ENCODE assay signal across 8 mouse cellular contexts in genomic region chr3:88624324-88624723, GRCm38 (mm10). TPM values are rescaled to one million over a fixed set of nuclear protein-coding genes. Genes with fewer than 3 reads are reported as not detected.
A peak's percentile ranks its signal among the peaks of the same experiment; 100 is the strongest.
DNase-seq lines count a peak whose midpoint lies in the region; ATAC-seq and TF ChIP-seq lines count a peak whose summit lies in the region.

No protein-coding gene starts in this region.

- intact Hi-C loops in left cerebral cortex, postnatal 25 days (cut with DNase I), result no loop called here

- no peak for DNase-seq in lung, postnatal 0 days (ENCODE audit: low spot score)
- DNase-seq in lung, postnatal 10 days, result no peak
- DNase-seq in embryonic facial prominence, embryonic 10.5 days (ENCODE audit: low spot score), result no peak
- DNase-seq in thymus, postnatal 14 days, result no peak
- DNase-seq in left cerebral cortex, postnatal 25 days (ENCODE audit: low spot score in 2 of 2), result no peak
- DNase-seq in spleen, postnatal 14 days (ENCODE audit: low spot score in 2 of 2), result no peak

- no peaks in the 10 kb centered on the region; the same call in 1 of the 2 replicates for H3K36me3 ChIP-seq in lung, postnatal 0 days (ENCODE audit: insufficient read depth, low read length)
- H3K36me3 ChIP-seq in embryonic facial prominence, embryonic 10.5 days (replicated peaks), result peaks cover 54% of the 10 kb centered on the region
- H3K36me3 ChIP-seq in intestine, embryonic 15.5 days, result peaks cover 3% of the 10 kb centered on the region; the same call in 1 of the 2 replicates
- H3K36me3 ChIP-seq in neural tube, embryonic 13.5 days, result peaks cover 25% of the 10 kb centered on the region

- no peak for TF ChIP-seq EP300 in lung, postnatal 0 days (IDR thresholded peaks at IDR 0.05)

- 9% methylated on average over 3 of the region's 4 CpGs for WGBS in lung, postnatal 0 days
- WGBS in embryonic facial prominence, embryonic 10.5 days, result 44% methylated on average over 4 of the region's 4 CpGs
- WGBS in intestine, embryonic 15.5 days, result 16% methylated on average over 4 of the region's 4 CpGs
- WGBS in neural tube, embryonic 13.5 days, result 3% methylated on average over 4 of the region's 4 CpGs

- TF ChIP-seq CTCF in lung, postnatal 0 days (IDR thresholded peaks at IDR 0.05), result no peak

- no peaks in the 10 kb centered on the region for H3K27me3 ChIP-seq in lung, postnatal 0 days (replicated peaks; ENCODE audit: insufficient read depth, low read length)
- H3K27me3 ChIP-seq in embryonic facial prominence, embryonic 10.5 days (replicated peaks; ENCODE audit: low read depth, poor library complexity, severe bottlenecking), result 0 out of 2 replicates have a peak, but pooled peaks cover 4% of the 10 kb centered on the region
- H3K27me3 ChIP-seq in intestine, embryonic 15.5 days (replicated peaks), result no peaks in the 10 kb centered on the region
- no peaks in the 10 kb centered on the region for H3K27me3 ChIP-seq in neural tube, embryonic 13.5 days

- peaks cover 23% of the 10 kb centered on the region; the same call in 1 of the 2 replicates for H3K4me1 ChIP-seq in lung, postnatal 0 days (ENCODE audit: insufficient read depth, low read depth, low read length)
- H3K4me1 ChIP-seq in embryonic facial prominence, embryonic 10.5 days, result peaks cover 75% of the 10 kb centered on the region
- H3K4me1 ChIP-seq in intestine, embryonic 15.5 days (replicated peaks), result peaks cover 36% of the 10 kb centered on the region
- H3K4me1 ChIP-seq in neural tube, embryonic 13.5 days (replicated peaks), result peaks cover 71% of the 10 kb centered on the region

- H3K4me3 ChIP-seq in lung, postnatal 0 days (ENCODE audit: low read depth, low read length), result 0 out of 2 replicates have a peak overlapping the region, but pooled peaks have one; percentile 86
- peak overlapping the region; percentile 97 for H3K4me3 ChIP-seq in embryonic facial prominence, embryonic 10.5 days
- peak overlapping the region; percentile 93 for H3K4me3 ChIP-seq in intestine, embryonic 15.5 days (replicated peaks)
- H3K4me3 ChIP-seq in neural tube, embryonic 13.5 days, result peak overlapping the region; percentile 89

- no peak for ATAC-seq in lung, postnatal 0 days
- ATAC-seq in intestine, embryonic 15.5 days, result no peak
- peak; percentile 41 for ATAC-seq in neural tube, embryonic 13.5 days (ENCODE audit: low read depth)

- peak overlapping the region; percentile 97 for H3K27ac ChIP-seq in lung, postnatal 0 days (ENCODE audit: low read length)
- peak overlapping the region; percentile 99 for H3K27ac ChIP-seq in embryonic facial prominence, embryonic 10.5 days (replicated peaks)
- peak overlapping the region; percentile 95 for H3K27ac ChIP-seq in intestine, embryonic 15.5 days
- H3K27ac ChIP-seq in neural tube, embryonic 13.5 days (replicated peaks), result peak overlapping the region; percentile 97

- peak overlapping the region; percentile 80 for H3K4me2 ChIP-seq in lung, postnatal 0 days (replicated peaks; ENCODE audit: low read depth, low read length)
- H3K4me2 ChIP-seq in intestine, embryonic 15.5 days (replicated peaks), result peak overlapping the region; percentile 79
- peak overlapping the region; percentile 90 for H3K4me2 ChIP-seq in neural tube, embryonic 13.5 days

- no peaks in the 10 kb centered on the region for H3K9me3 ChIP-seq in lung, postnatal 0 days (ENCODE audit: low read length)
- H3K9me3 ChIP-seq in embryonic facial prominence, embryonic 10.5 days, result no peaks in the 10 kb centered on the region
- no peaks in the 10 kb centered on the region for H3K9me3 ChIP-seq in intestine, embryonic 15.5 days
- H3K9me3 ChIP-seq in neural tube, embryonic 13.5 days, result no peaks in the 10 kb centered on the region

- H3K9ac ChIP-seq in lung, postnatal 0 days (replicated peaks; ENCODE audit: low read depth), result 0 out of 2 replicates have a peak overlapping the region, but pooled peaks have one; percentile 93
- H3K9ac ChIP-seq in intestine, embryonic 15.5 days, result peak overlapping the region; percentile 95; the same call in 1 of the 2 replicates
- peak overlapping the region; percentile 98 for H3K9ac ChIP-seq in neural tube, embryonic 13.5 days

RNA-seq across cellular contexts. Expression of gene Arhgef2, which starts 18.6 kb away (rescaled TPM):
- 170 and 229 TPM in 2 replicates for polyA plus RNA-seq in lung, postnatal 0 days (2015; fragmentation: Nextera tagmentation; extraction: Ambion mirVana)
- polyA plus RNA-seq in embryonic facial prominence, embryonic 10.5 days (2016; fragmentation: Nextera tagmentation; extraction: Ambion mirVana), result 110 and 116 TPM in 2 replicates
- polyA plus RNA-seq in intestine, embryonic 15.5 days (2015; fragmentation: Nextera tagmentation; extraction: Ambion mirVana), result 60.4 and 61.2 TPM in 2 replicates
- polyA plus RNA-seq in neural tube, embryonic 13.5 days (2015; fragmentation: Nextera tagmentation; extraction: Ambion mirVana), result 146 and 157 TPM in 2 replicates
- total RNA-seq in left cerebral cortex, postnatal 25 days (2021), result 100 to 1,000 TPM; 245 to 246 TPM

RNA-seq across cellular contexts. Expression of gene Rxfp4, which starts 28.6 kb away (rescaled TPM):
- 0.61 and 0.92 TPM in 2 replicates for polyA plus RNA-seq in lung, postnatal 0 days (2015; fragmentation: Nextera tagmentation; extraction: Ambion mirVana)
- not detected in 2 replicates for polyA plus RNA-seq in embryonic facial prominence, embryonic 10.5 days (2016; fragmentation: Nextera tagmentation; extraction: Ambion mirVana)
- polyA plus RNA-seq in intestine, embryonic 15.5 days (2015; fragmentation: Nextera tagmentation; extraction: Ambion mirVana), result not detected in 2 replicates
- polyA plus RNA-seq in neural tube, embryonic 13.5 days (2015; fragmentation: Nextera tagmentation; extraction: Ambion mirVana), result not detected in 2 replicates
- total RNA-seq in left cerebral cortex, postnatal 25 days (2021), result not detected

RNA-seq across cellular contexts. Expression of gene Ssr2, which starts 48.6 kb away (rescaled TPM):
- 306 and 384 TPM in 2 replicates for polyA plus RNA-seq in lung, postnatal 0 days (2015; fragmentation: Nextera tagmentation; extraction: Ambion mirVana)
- 229 and 231 TPM in 2 replicates for polyA plus RNA-seq in embryonic facial prominence, embryonic 10.5 days (2016; fragmentation: Nextera tagmentation; extraction: Ambion mirVana)
- 338 and 390 TPM in 2 replicates for polyA plus RNA-seq in intestine, embryonic 15.5 days (2015; fragmentation: Nextera tagmentation; extraction: Ambion mirVana)
- polyA plus RNA-seq in neural tube, embryonic 13.5 days (2015; fragmentation: Nextera tagmentation; extraction: Ambion mirVana), result 157 and 164 TPM in 2 replicates
- 100 to 1,000 TPM in 1 of 2 experiments, 10 to 100 TPM in 1; 97.7 to 106 TPM for total RNA-seq in left cerebral cortex, postnatal 25 days (2021)
